Mouse (Mus musculus): ENCODE results near the gene Rangrf. TPM values are rescaled to one million over a fixed set of nuclear protein-coding genes. Genes with fewer than 3 reads are reported as not detected.
"Not testable (repeated sequence)": the region's sequence is repeated elsewhere in the genome, so short reads cannot be mapped to it uniquely, and the experiment has no call there.

The Rangrf gene
- polyA plus RNA-seq, 1 experiment from 2014 or later: 43.5 TPM

- DNase-seq (ENCODE audit: low spot score): peak; percentile 95
- Histone ChIP-seq H3K4me1 (ENCODE audit: control insufficient read depth, insufficient read depth, low read length) (peaks cover 7% of the 10 kb centered on the region; the same call in 1 of the 2 replicates), H3K27me3 (replicated peaks; ENCODE audit: control insufficient read depth, insufficient read depth, low read length) (no peaks in the 10 kb centered on the region), H3K36me3 (ENCODE audit: control insufficient read depth, insufficient read depth, low read length) (no peaks in the 10 kb centered on the region), H3K4me3 (ENCODE audit: low read depth, low read length) (peak within 1 kb of the TSS; percentile 60), H3K4me2 (ENCODE audit: low read length) (peak within 1 kb of the TSS; percentile 92), H3K27ac (ENCODE audit: low read depth, low read length) (no peak within 1 kb of the TSS), H3K9ac (ENCODE audit: low read length) (peak within 1 kb of the TSS; percentile 77), H3K9me3 (replicated peaks; ENCODE audit: control insufficient read depth, low read length) (no peaks in the 10 kb centered on the region)
- ATAC-seq: peak; percentile 98
- under 1% methylated on average over 50 of the region's 50 CpGs for WGBS
Observed at GRCm38 (mm10) chr11:68967337-68968282, 7.4 kb downstream of the Rangrf start, which contains the start of gene Slc25a35. Gene Slc25a35, plus strand, starts transcription at chr11:68968131.

DNA sequence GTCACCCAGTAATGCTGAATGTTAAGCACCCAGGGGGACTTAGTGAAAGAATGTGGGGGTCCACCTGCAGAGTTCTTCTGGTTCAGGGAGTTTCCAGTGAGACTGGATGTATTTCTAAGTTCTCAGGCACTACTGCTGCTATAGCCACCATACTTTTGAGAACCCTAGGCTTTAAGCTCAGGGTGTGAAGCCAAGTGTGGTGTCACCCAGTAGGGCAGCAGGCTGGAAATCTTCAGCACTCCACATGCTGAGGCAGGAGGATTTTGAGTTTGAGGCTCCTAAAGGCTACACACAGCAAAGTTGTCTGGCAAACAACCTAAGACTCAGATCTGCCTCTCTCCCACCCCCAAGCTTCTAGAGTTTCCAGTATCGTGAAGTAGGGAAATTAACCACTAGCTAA lies 8.4 kb downstream of the Rangrf start:
- no peaks in the 10 kb centered on the region for H3K9me3 ChIP-seq (replicated peaks; ENCODE audit: control insufficient read depth, low read length)
- H3K27me3 ChIP-seq (replicated peaks; ENCODE audit: control insufficient read depth, insufficient read depth, low read length): no peaks in the 10 kb centered on the region
- H3K4me1 ChIP-seq (ENCODE audit: control insufficient read depth, insufficient read depth, low read length): peaks cover 7% of the 10 kb centered on the region; the same call in 1 of the 2 replicates
- ATAC-seq (no peak), DNase-seq (ENCODE audit: low spot score) (no peak)
- H3K4me2 ChIP-seq (ENCODE audit: low read length): no peak overlapping the region
- no peaks in the 10 kb centered on the region for H3K36me3 ChIP-seq (ENCODE audit: control insufficient read depth, insufficient read depth, low read length)
- no peak overlapping the region for H3K27ac ChIP-seq (ENCODE audit: low read depth, low read length)
- H3K9ac ChIP-seq (ENCODE audit: low read length): no peak overlapping the region
- no peak overlapping the region for H3K4me3 ChIP-seq (ENCODE audit: low read depth, low read length)
- 61% methylated on average over 1 of the region's 1 CpGs for WGBS

GRCm38 (mm10) chr11:68965845-68966244 lies 9.1 kb downstream of the Rangrf start:
- WGBS: 36% methylated on average over 3 of the region's 3 CpGs
- Histone ChIP-seq H3K36me3 (ENCODE audit: control insufficient read depth, insufficient read depth, low read length) (no peaks in the 10 kb centered on the region), H3K27me3 (replicated peaks; ENCODE audit: control insufficient read depth, insufficient read depth, low read length) (no peaks in the 10 kb centered on the region), H3K9me3 (replicated peaks; ENCODE audit: control insufficient read depth, low read length) (no peaks in the 10 kb centered on the region), H3K4me2 (ENCODE audit: low read length) (no peak overlapping the region), H3K27ac (ENCODE audit: low read depth, low read length) (no peak overlapping the region), H3K4me3 (ENCODE audit: low read depth, low read length) (no peak overlapping the region), H3K9ac (ENCODE audit: low read length) (no peak overlapping the region), H3K4me1 (ENCODE audit: control insufficient read depth, insufficient read depth, low read length) (peaks cover 7% of the 10 kb centered on the region; the same call in 1 of the 2 replicates)
- ATAC-seq (no peak), DNase-seq (ENCODE audit: low spot score) (peak; percentile 75)

DNA sequence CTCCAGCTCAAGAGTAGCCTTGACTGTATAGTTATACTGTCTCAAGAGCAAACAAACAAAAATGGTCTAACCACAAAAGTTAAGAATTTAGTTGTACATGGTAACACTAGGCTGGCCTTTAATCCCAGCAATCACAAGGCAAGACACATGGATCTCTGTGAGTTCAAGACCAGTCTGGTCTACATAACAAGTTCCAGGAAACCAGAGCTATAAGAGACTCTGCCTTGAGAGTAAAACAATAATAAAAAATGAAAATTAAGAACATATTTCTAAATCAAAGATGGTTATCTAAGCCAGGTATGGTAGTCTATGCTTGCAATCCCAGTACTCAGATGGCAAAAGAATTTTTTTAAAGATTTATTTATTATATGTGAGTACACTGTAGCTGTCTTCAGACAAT lies 9.9 kb downstream of the Rangrf start:
- H3K27ac ChIP-seq (ENCODE audit: low read depth, low read length): no peak overlapping the region
- DNase-seq (ENCODE audit: low spot score): no peak
- no peaks in the 10 kb centered on the region for H3K36me3 ChIP-seq (ENCODE audit: control insufficient read depth, insufficient read depth, low read length)
- no peak overlapping the region for H3K4me3 ChIP-seq (ENCODE audit: low read depth, low read length)
- no peaks in the 10 kb centered on the region for H3K27me3 ChIP-seq (replicated peaks; ENCODE audit: control insufficient read depth, insufficient read depth, low read length)
- H3K9ac ChIP-seq (ENCODE audit: low read length): no peak overlapping the region
- no peaks in the 10 kb centered on the region for H3K9me3 ChIP-seq (replicated peaks; ENCODE audit: control insufficient read depth, low read length)
- no peak for ATAC-seq
- H3K4me2 ChIP-seq (ENCODE audit: low read length): no peak overlapping the region
- H3K4me1 ChIP-seq (ENCODE audit: control insufficient read depth, insufficient read depth, low read length): peaks cover 7% of the 10 kb centered on the region; the same call in 1 of the 2 replicates

GRCm38 (mm10) chr11:68963405-68963804 lies 11.6 kb downstream of the Rangrf start:
- WGBS: 71% methylated on average over 2 of the region's 2 CpGs
- no peak for ATAC-seq
- DNase-seq (ENCODE audit: low spot score): no peak
- H3K4me3 ChIP-seq (ENCODE audit: low read depth, low read length): no peak overlapping the region
- H3K4me2 ChIP-seq (ENCODE audit: low read length): no peak overlapping the region
- H3K9ac ChIP-seq (ENCODE audit: low read length): no peak overlapping the region
- H3K27me3 ChIP-seq (replicated peaks; ENCODE audit: control insufficient read depth, insufficient read depth, low read length): no peaks in the 10 kb centered on the region
- H3K9me3 ChIP-seq (replicated peaks; ENCODE audit: control insufficient read depth, low read length): no peaks in the 10 kb centered on the region
- H3K27ac ChIP-seq (ENCODE audit: low read depth, low read length): no peak overlapping the region
- no peaks in the 10 kb centered on the region for H3K36me3 ChIP-seq (ENCODE audit: control insufficient read depth, insufficient read depth, low read length)
- peaks cover 6% of the 10 kb centered on the region; the same call in 1 of the 2 replicates for H3K4me1 ChIP-seq (ENCODE audit: control insufficient read depth, insufficient read depth, low read length)

DNA sequence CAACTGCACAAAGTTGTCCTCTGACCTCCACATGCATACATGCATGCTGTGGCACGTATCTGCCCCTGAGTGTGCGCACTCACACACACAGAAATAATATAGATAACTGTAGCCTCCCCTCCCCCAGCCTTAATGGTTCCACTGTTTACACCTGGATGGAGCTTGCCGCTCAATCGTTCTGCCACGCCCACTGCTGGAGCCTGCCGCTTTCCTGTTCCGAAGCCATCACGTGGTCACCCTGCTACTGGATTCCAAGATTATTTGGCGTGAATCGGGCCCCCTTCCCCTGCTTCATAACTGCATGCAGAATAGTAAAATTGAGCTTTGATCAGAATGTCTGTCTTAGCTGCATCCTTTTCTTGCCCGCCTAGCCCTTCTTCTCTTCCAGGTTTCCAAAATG lies 12.8 kb downstream of the Rangrf start:
- not testable (repeated sequence) for H3K27ac ChIP-seq (ENCODE audit: low read depth, low read length); H3K4me1 ChIP-seq (ENCODE audit: control insufficient read depth, insufficient read depth, low read length); H3K9me3 ChIP-seq (replicated peaks; ENCODE audit: control insufficient read depth, low read length); DNase-seq (ENCODE audit: low spot score); H3K36me3 ChIP-seq (ENCODE audit: control insufficient read depth, insufficient read depth, low read length); H3K4me3 ChIP-seq (ENCODE audit: low read depth, low read length); ATAC-seq; H3K27me3 ChIP-seq (replicated peaks; ENCODE audit: control insufficient read depth, insufficient read depth, low read length); H3K9ac ChIP-seq (ENCODE audit: low read length); H3K4me2 ChIP-seq (ENCODE audit: low read length)
- WGBS: 21% methylated on average over 11 of the region's 11 CpGs

- Histone ChIP-seq H3K27me3 (replicated peaks; ENCODE audit: control insufficient read depth, insufficient read depth, low read length) (no peaks in the 10 kb centered on the region), H3K4me1 (ENCODE audit: control insufficient read depth, insufficient read depth, low read length) (no peaks in the 10 kb centered on the region), H3K4me3 (ENCODE audit: low read depth, low read length) (no peak overlapping the region), H3K27ac (ENCODE audit: low read depth, low read length) (no peak overlapping the region), H3K4me2 (ENCODE audit: low read length) (no peak overlapping the region), H3K9ac (ENCODE audit: low read length) (no peak overlapping the region), H3K9me3 (replicated peaks; ENCODE audit: control insufficient read depth, low read length) (no peaks in the 10 kb centered on the region), H3K36me3 (ENCODE audit: control insufficient read depth, insufficient read depth, low read length) (no peaks in the 10 kb centered on the region)
- DNase-seq (ENCODE audit: low spot score) (no peak), ATAC-seq (no peak)
- 83% methylated on average over 3 of the region's 3 CpGs for WGBS
Observed at GRCm38 (mm10) chr11:68961596-68961995, 13.4 kb downstream of the Rangrf start.

DNA sequence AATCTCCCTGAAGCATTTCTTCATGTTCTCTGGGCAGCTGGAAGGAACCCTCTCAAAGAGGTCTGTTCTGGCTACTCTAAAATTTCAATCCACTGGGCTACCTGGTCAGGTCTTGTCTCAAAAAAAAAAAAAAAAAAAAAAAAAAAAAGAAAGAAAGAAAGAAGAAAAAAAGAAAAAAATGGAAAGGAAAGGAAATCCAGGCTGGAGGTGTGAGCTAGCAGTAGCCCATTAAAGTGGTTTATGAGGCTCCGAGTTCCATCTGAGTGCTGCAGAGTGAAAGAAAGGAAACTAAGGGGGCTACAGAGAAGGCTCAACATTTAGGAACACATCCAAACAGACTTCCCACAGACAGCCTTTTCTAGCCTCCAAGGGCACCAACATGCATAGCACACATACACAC lies 17.0 kb downstream of the Rangrf start:
- Histone ChIP-seq H3K9ac (ENCODE audit: low read length) (no peak overlapping the region), H3K27ac (ENCODE audit: low read depth, low read length) (no peak overlapping the region), H3K36me3 (ENCODE audit: control insufficient read depth, insufficient read depth, low read length) (no peaks in the 10 kb centered on the region), H3K4me1 (ENCODE audit: control insufficient read depth, insufficient read depth, low read length) (peaks cover 6% of the 10 kb centered on the region; the same call in 1 of the 2 replicates), H3K4me3 (ENCODE audit: low read depth, low read length) (no peak overlapping the region), H3K9me3 (replicated peaks; ENCODE audit: control insufficient read depth, low read length) (no peaks in the 10 kb centered on the region), H3K27me3 (replicated peaks; ENCODE audit: control insufficient read depth, insufficient read depth, low read length) (peaks cover 18% of the 10 kb centered on the region), H3K4me2 (ENCODE audit: low read length) (no peak overlapping the region)
- ATAC-seq (no peak), DNase-seq (ENCODE audit: low spot score) (no peak)
- 93% methylated on average over 1 of the region's 1 CpGs for WGBS

- WGBS: 33% methylated on average over 8 of the region's 8 CpGs
- Histone ChIP-seq H3K27ac (ENCODE audit: low read depth, low read length) (peak within 1 kb of the TSS; percentile 24; the same call in 1 of the 2 replicates), H3K27me3 (replicated peaks; ENCODE audit: control insufficient read depth, insufficient read depth, low read length) (peaks cover 18% of the 10 kb centered on the region), H3K4me3 (ENCODE audit: low read depth, low read length) (no peak within 1 kb of the TSS), H3K9ac (ENCODE audit: low read length) (no peak within 1 kb of the TSS), H3K36me3 (ENCODE audit: control insufficient read depth, insufficient read depth, low read length) (no peaks in the 10 kb centered on the region), H3K4me1 (ENCODE audit: control insufficient read depth, insufficient read depth, low read length) (peaks cover 6% of the 10 kb centered on the region; the same call in 1 of the 2 replicates), H3K4me2 (ENCODE audit: low read length) (no peak within 1 kb of the TSS), H3K9me3 (replicated peaks; ENCODE audit: control insufficient read depth, low read length) (no peaks in the 10 kb centered on the region)
- ATAC-seq (no peak), DNase-seq (ENCODE audit: low spot score) (no peak)
Observed at GRCm38 (mm10) chr11:68957308-68957707, 17.7 kb downstream of the Rangrf start, which contains the start of gene Arhgef15. Gene Arhgef15, minus strand, starts transcription at chr11:68957480.

Data from forebrain, embryonic 14.5 days (tissue).